Mouse (Mus musculus) MEL (cell line): ENCODE measurements around the gene Mup6. TPM values are rescaled to one million over a fixed set of nuclear protein-coding genes. Genes with fewer than 3 reads are reported as not detected.

Experiments
- DNase-seq: peaks from one replicate; pipeline ENCODE4 v3.0.0; 2011; ENCODE audit warnings: low read depth, low spot score
- H3K27ac ChIP-seq: 2 replicates; pipeline ENCODE4 v1.5.1; 2012; ENCODE audit warnings: low read depth, mild to moderate bottlenecking, control low read depth, low read length, moderate library complexity; ENCODE audit not compliant: control insufficient read depth
- H3K27me3 ChIP-seq, 2 experiments: fragments of 150-350 bp in 1 of 2; sonication (generic) in 1 of 2; 2 replicates each; pipeline ENCODE4 v1.6.1; 2012; ENCODE audit warnings: low read length in 2 of 2, mild to moderate bottlenecking in 2 of 2, improper control_type of control experiment in 1 of 2, moderate library complexity in 1 of 2; ENCODE audit not compliant: insufficient read depth in 2 of 2, control insufficient read depth in 1 of 2
- H3K36me3 ChIP-seq, 2 experiments: 2 replicates each; pipeline ENCODE4 v1.6.1; 2012 to 2014; ENCODE audit warnings: low read length in 2 of 2, improper control_type of control experiment in 1 of 2, inconsistent platforms in 1 of 2, mild to moderate bottlenecking in 1 of 2; ENCODE audit not compliant: insufficient read depth in 2 of 2, control insufficient read depth in 1 of 2
- H3K4me1 ChIP-seq, 2 experiments: fragments of 150-350 bp in 1 of 2; sonication (generic) in 1 of 2; 2 replicates each; pipeline ENCODE4 v1.6.1; 2012; ENCODE audit warnings: low read length in 2 of 2, improper control_type of control experiment in 1 of 2, mild to moderate bottlenecking in 1 of 2; ENCODE audit not compliant: insufficient read depth in 2 of 2, control insufficient read depth in 1 of 2
- H3K4me3 ChIP-seq, 2 experiments: fragments of 150-350 bp in 1 of 2; sonication (generic) in 1 of 2; 2 replicates each; pipeline ENCODE4 v1.5.1; 2012; ENCODE audit warnings: low read depth in 2 of 2, low read length in 2 of 2, mild to moderate bottlenecking in 2 of 2, moderate library complexity in 2 of 2, control low read depth in 1 of 2, improper control_type of control experiment in 1 of 2; ENCODE audit not compliant: control insufficient read depth in 1 of 2, insufficient read depth in 1 of 2
- H3K79me2 ChIP-seq: 2 replicates; pipeline ENCODE4 v1.6.1; 2012; ENCODE audit warnings: mild to moderate bottlenecking, low read length, moderate library complexity; ENCODE audit not compliant: control insufficient read depth, poor library complexity, insufficient read depth
- H3K9ac ChIP-seq: 2 replicates; pipeline ENCODE4 v1.6.1; 2012; ENCODE audit warnings: low read depth, mild to moderate bottlenecking, control low read depth, low read length, moderate library complexity; ENCODE audit not compliant: control insufficient read depth, poor library complexity, severe bottlenecking
- H3K9me3 ChIP-seq: fragments of 150-350 bp; sonication (generic); replicated peaks from 2 replicates; pipeline ENCODE4 v1.6.1; 2012; ENCODE audit warnings: mild to moderate bottlenecking, low read length, improper control_type of control experiment, moderate library complexity; ENCODE audit not compliant: insufficient read depth
- BHLHE40 ChIP-seq: IDR thresholded peaks from 2 replicates; pipeline ENCODE4 v1.6.1; 2012; ENCODE audit warnings: low read depth, mild to moderate bottlenecking, inconsistent platforms, low read length, improper control_type of control experiment, borderline replicate concordance
- CHD2 ChIP-seq: IDR thresholded peaks from 2 replicates; pipeline ENCODE4 v1.6.1; 2011; ENCODE audit warnings: low read length, improper control_type of control experiment
- CTCF ChIP-seq, 3 experiments: IDR thresholded peaks in 2 of 3; conservative IDR thresholded peaks in 1 of 3; 2 replicates each; pipeline ENCODE4 v1.5.1; 2011 to 2012; ENCODE audit warnings: low read length in 3 of 3, low read depth in 2 of 3, mild to moderate bottlenecking in 2 of 3, improper control_type of control experiment in 1 of 3, inconsistent platforms in 1 of 3, mixed read lengths in 1 of 3, moderate library complexity in 1 of 3; ENCODE audit not compliant: control insufficient read depth in 1 of 3, insufficient read depth in 1 of 3, poor library complexity in 1 of 3, severe bottlenecking in 1 of 3
- E2F4 ChIP-seq: IDR thresholded peaks from 2 replicates; pipeline ENCODE4 v1.6.1; 2011; ENCODE audit warnings: low read depth, low read length, improper control_type of control experiment, borderline replicate concordance
- ELF1 ChIP-seq: IDR thresholded peaks from 2 replicates; pipeline ENCODE4 v1.6.1; 2014; ENCODE audit warnings: low read depth, mild to moderate bottlenecking, inconsistent platforms, low read length, improper control_type of control experiment, moderate library complexity
- ETS1 ChIP-seq: IDR thresholded peaks from 2 replicates; pipeline ENCODE4 v1.6.1; 2012; ENCODE audit warnings: low read depth, mild to moderate bottlenecking, inconsistent platforms, low read length, improper control_type of control experiment, moderate library complexity
- GABPA ChIP-seq: IDR thresholded peaks from 2 replicates; pipeline ENCODE4 v1.6.1; 2012; ENCODE audit warnings: low read depth, mild to moderate bottlenecking, inconsistent platforms, low read length, improper control_type of control experiment, moderate library complexity
- HCFC1 ChIP-seq: IDR thresholded peaks from 2 replicates; pipeline ENCODE4 v1.6.1; 2012; ENCODE audit warnings: low read depth, mild to moderate bottlenecking, inconsistent platforms, low read length, improper control_type of control experiment, moderate library complexity
- JUND ChIP-seq: IDR thresholded peaks from 2 replicates; pipeline ENCODE4 v1.6.1; 2011; ENCODE audit warnings: low read depth, mild to moderate bottlenecking, improper control_type of control experiment, low read length
- MAFK ChIP-seq: IDR thresholded peaks from 2 replicates; pipeline ENCODE4 v1.6.1; 2011; ENCODE audit warnings: low read depth, mild to moderate bottlenecking, low read length, improper control_type of control experiment, borderline replicate concordance
- MAX ChIP-seq: IDR thresholded peaks from 2 replicates; pipeline ENCODE4 v1.6.1; 2011; ENCODE audit warnings: low read length, improper control_type of control experiment
- MEF2A ChIP-seq: IDR thresholded peaks from 2 replicates; pipeline ENCODE4 v1.6.1; 2014; ENCODE audit warnings: low read depth, mild to moderate bottlenecking, inconsistent platforms, low read length, improper control_type of control experiment; ENCODE audit not compliant: poor library complexity, insufficient replicate concordance, severe bottlenecking; ENCODE audit errors: extremely low read depth
- MYC ChIP-seq: IDR thresholded peaks from 2 replicates; pipeline ENCODE4 v1.6.1; 2011; ENCODE audit warnings: low read depth, mild to moderate bottlenecking, low read length, improper control_type of control experiment, moderate library complexity
- NELFE ChIP-seq: IDR thresholded peaks from 2 replicates; pipeline ENCODE4 v1.6.1; 2011; ENCODE audit warnings: low read depth, low read length, improper control_type of control experiment
- NRF1 ChIP-seq: IDR thresholded peaks from 2 replicates; pipeline ENCODE4 v1.6.1; 2014; ENCODE audit warnings: low read depth, mild to moderate bottlenecking, inconsistent platforms, low read length, improper control_type of control experiment, moderate library complexity; ENCODE audit not compliant: poor library complexity, insufficient read depth, severe bottlenecking
- POLR2AphosphoS5 ChIP-seq: IDR thresholded peaks from 2 replicates; pipeline ENCODE4 v1.6.1; 2012; ENCODE audit warnings: low read depth, borderline replicate concordance, mild to moderate bottlenecking, inconsistent platforms, low read length, moderate library complexity, mixed read lengths
- RAD21 ChIP-seq: IDR thresholded peaks from 2 replicates; pipeline ENCODE4 v1.6.1; 2011; ENCODE audit warnings: mild to moderate bottlenecking, low read depth, low read length, improper control_type of control experiment
- RCOR1 ChIP-seq: IDR thresholded peaks from 2 replicates; pipeline ENCODE4 v1.6.1; 2012; ENCODE audit warnings: low read depth, mild to moderate bottlenecking, inconsistent platforms, low read length, improper control_type of control experiment
- SIN3A ChIP-seq: IDR thresholded peaks from 2 replicates; pipeline ENCODE4 v1.6.1; 2012; ENCODE audit warnings: low read length, improper control_type of control experiment, inconsistent platforms
- SMC3 ChIP-seq: IDR thresholded peaks from 2 replicates; pipeline ENCODE4 v1.6.1; 2011; ENCODE audit warnings: low read depth, low read length, improper control_type of control experiment
- TCF12 ChIP-seq: IDR thresholded peaks from 2 replicates; pipeline ENCODE4 v1.6.1; 2014; ENCODE audit warnings: low read depth, mild to moderate bottlenecking, inconsistent platforms, low read length, improper control_type of control experiment, moderate library complexity
- USF1 ChIP-seq: IDR thresholded peaks from 2 replicates; pipeline ENCODE4 v1.6.1; 2014; ENCODE audit warnings: low read depth, mild to moderate bottlenecking, inconsistent platforms, low read length, improper control_type of control experiment, moderate library complexity
- ZKSCAN1 ChIP-seq: IDR thresholded peaks from 2 replicates; pipeline ENCODE4 v1.6.1; 2012; ENCODE audit warnings: low read depth, mild to moderate bottlenecking, inconsistent platforms, low read length, improper control_type of control experiment, moderate library complexity
- ZMIZ1 ChIP-seq: IDR thresholded peaks from 2 replicates; pipeline ENCODE4 v1.6.1; 2012; ENCODE audit warnings: low read depth, mild to moderate bottlenecking, inconsistent platforms, low read length, improper control_type of control experiment, moderate library complexity
- ZNF384 ChIP-seq: IDR thresholded peaks from 2 replicates; pipeline ENCODE4 v1.6.1; 2012; ENCODE audit warnings: low read depth, mild to moderate bottlenecking, inconsistent platforms, low read length, improper control_type of control experiment
- polyA plus RNA-seq, 2 experiments: library from polyadenylated mRNA; stranded (reverse) in 1 of 2; unstranded in 1 of 2; fragments of >175 nt in 1 of 2; fragments of >200 nt in 1 of 2; gene quantifications; 2 replicates each; pipeline versions ENCODE4 v1.2.1 to v1.2.4; 2012; ENCODE audit warnings: low replicate concordance in 2 of 2, low read depth in 1 of 2; ENCODE audit not compliant: insufficient read length in 2 of 2, insufficient read depth in 1 of 2, missing spikeins in 1 of 2
- total RNA-seq: library from RNA; depleted of rRNA; stranded (reverse); fragments of 300-350 nt; gene quantifications from 2 replicates; pipeline ENCODE4 v1.2.3, GENCODE M21; 2012

Mup6 gene
- total and polyA plus RNA-seq, 3 experiments, result not detected

GRCm38 (mm10) chr4:59932505-59933281, 31.4 kb upstream of the Mup6 start:
- peak; percentile 63 for DNase-seq
- no peak overlapping the region for H3K9ac ChIP-seq
- H3K27ac ChIP-seq, result no peak overlapping the region
- H3K4me3 ChIP-seq, result no peak overlapping the region
- peak; percentile 33 to 54 (median 36); a peak in 5 of 6 replicates for TF ChIP-seq CTCF (IDR thresholded peaks at IDR 0.05 in 2 of 3, conservative IDR thresholded peaks at IDR 0.05 in 1 of 3; ENCODE audit: control insufficient read depth in 1 of 3, insufficient read depth in 1 of 3, low read depth in 2 of 3, low read length in 3 of 3, poor library complexity in 1 of 3, severe bottlenecking in 1 of 3)
- peak; percentile 25 for TF ChIP-seq SMC3
- no peak for TF ChIP-seq BHLHE40
- TF ChIP-seq ZNF384, result 0 out of 2 replicates have a peak, but pooled peaks have one; percentile 26
- peak; percentile 35 for TF ChIP-seq RAD21
- H3K4me1 ChIP-seq, result no peaks in the 10 kb centered on the region
- H3K27me3 ChIP-seq, result no peaks in the 10 kb centered on the region; a peak in 1 of 4 replicates
- H3K79me2 ChIP-seq, result no peaks in the 10 kb centered on the region
- H3K9me3 ChIP-seq, result no peaks in the 10 kb centered on the region
- no peaks in the 10 kb centered on the region for H3K36me3 ChIP-seq

GRCm38 (mm10) chr4:59937543-59937942, 26.6 kb upstream of the Mup6 start:
- peaks cover 0 to 5% of the 10 kb centered on the region in 2 experiments; a peak in 3 of 4 replicates for H3K27me3 ChIP-seq
- H3K4me1 ChIP-seq, result no peaks in the 10 kb centered on the region
- no peaks in the 10 kb centered on the region for H3K79me2 ChIP-seq
- DNase-seq, result no peak
- no peaks in the 10 kb centered on the region for H3K9me3 ChIP-seq
- no peaks in the 10 kb centered on the region for H3K36me3 ChIP-seq
- no peak overlapping the region for H3K4me3 ChIP-seq
- no peak overlapping the region for H3K9ac ChIP-seq
- TF ChIP-seq TCF12 (no peak), RCOR1 (no peak), NRF1 (no peak), POLR2AphosphoS5 (no peak), JUND (no peak)
- TF ChIP-seq, all 39 proteins: peak for 0
- no peak overlapping the region for H3K27ac ChIP-seq

- Histone ChIP-seq H3K9me3 (no peaks in the 10 kb centered on the region), H3K4me3 (no peak within 1 kb of the TSS), H3K36me3 (no peaks in the 10 kb centered on the region), H3K9ac (no peak within 1 kb of the TSS), H3K79me2 (no peaks in the 10 kb centered on the region), H3K27me3 (no peaks in the 10 kb centered on the region; a peak in 2 of 4 replicates), H3K4me1 (no peaks in the 10 kb centered on the region), H3K27ac (no peak within 1 kb of the TSS)
- DNase-seq, result no peak
- TF ChIP-seq MAFK (no peak), ELF1 (no peak), ZKSCAN1 (no peak), E2F4 (no peak), MAX (no peak), USF1 (no peak), CHD2 (no peak), MEF2A (no peak), HCFC1 (no peak), JUND (no peak), ZMIZ1 (no peak), ETS1 (no peak), NELFE (no peak), SIN3A (no peak), MYC (no peak), GABPA (no peak), NRF1 (no peak), BHLHE40 (no peak)
These were observed 3.5 kb upstream of the Mup6 start, which contains the start of gene Mup4 for GRCm38 (mm10) chr4:59960610-59961009. Gene Mup4, minus strand, starts transcription at chr4:59960710.
